Mouse (Mus musculus): Measurements from ENCODE around the gene Btbd35f19.
"Not testable (repeated sequence)": the region's sequence is repeated elsewhere in the genome, so short reads cannot be mapped to it uniquely, and the experiment has no call there.

The Btbd35f19 gene

DNA sequence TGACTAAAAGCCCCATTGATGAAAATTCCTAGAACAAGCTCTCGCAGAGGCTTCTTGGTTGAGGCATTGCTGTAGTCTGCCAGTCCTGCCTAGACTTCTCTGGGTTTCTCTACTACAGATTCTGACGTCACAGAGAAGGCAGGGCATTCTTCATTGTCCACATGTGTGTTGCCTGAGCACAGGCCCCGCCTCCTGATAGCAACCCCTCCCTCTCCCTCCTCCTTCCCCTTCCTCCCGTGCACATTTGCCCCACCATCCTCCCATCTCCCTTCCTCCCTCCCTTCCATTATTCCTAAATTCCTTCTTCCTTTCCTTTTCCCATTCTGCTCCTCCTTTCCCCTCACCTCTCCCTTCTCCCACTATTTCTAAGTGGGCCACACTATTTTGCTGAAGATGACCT, at the start of gene Btbd35f19:
TSS of gene Btbd35f19 (minus strand) at position 101 of the 400 bp plus-strand sequence.
- not testable (repeated sequence) for DNase-seq (ENCODE audit: low read depth, low spot score)

GRCm38 (mm10) chrX:31341924-31342323, 41.8 kb downstream of the Btbd35f19 start:
- DNase-seq (ENCODE audit: low read depth, low spot score), result not testable (repeated sequence)

GRCm38 (mm10) chrX:31336154-31336553, 47.6 kb downstream of the Btbd35f19 start, which contains the start of gene Btbd35f26:
TSS of gene Btbd35f26 (plus strand) at chrX:31336454.
- not testable (repeated sequence) for DNase-seq (ENCODE audit: low read depth, low spot score)
